Mouse (Mus musculus) subcutaneous adipose tissue, adult 2 months (tissue): ENCODE results near the gene Sertad4. TPM values are rescaled to one million over a fixed set of nuclear protein-coding genes. Genes with fewer than 3 reads are reported as not detected.

Experiments
- polyA plus RNA-seq: library from polyadenylated mRNA; depleted of rRNA; stranded (reverse); fragments of >200 nt; gene quantifications from 2 replicates; pipeline ENCODE4 v1.2.3, GENCODE M21; 2012; ENCODE audit warnings: low replicate concordance; rRNA removed

Gene Sertad4
- polyA plus RNA-seq: 5.1 and 7.9 TPM in 2 replicates

GRCm38 (mm10) chr1:192855474-192856230, at the start of gene Sertad4:
Sertad4 (minus strand) TSS chr1:192855756.

Other genes starting within 250 kb of the Sertad4 start
- gene Hhat, start 84.5 kb downstream of the Sertad4 start, polyA plus RNA-seq: 3.6 and 8.1 TPM in 2 replicates
- 0.10 and 0.27 TPM in 2 replicates for gene Syt14, start 180.0 kb upstream of the Sertad4 start, polyA plus RNA-seq